Mouse (Mus musculus) stomach, postnatal 0 days (tissue): ENCODE results near the gene Cyb561d1. TPM values are rescaled to one million over a fixed set of nuclear protein-coding genes. Genes with fewer than 3 reads are reported as not detected.

Experiments used
- ATAC-seq: fragments of 200-750 bp; cut with Nextera tagmentation; 2 replicates; pipeline ENCODE4 v1.8.0; 2017; ENCODE audit not compliant: low FRiP score, low TSS enrichment
- DNase-seq: peaks from one replicate; pipeline ENCODE4 v3.0.0-alpha.2; 2016; ENCODE audit warnings: low spot score
- H3K27ac ChIP-seq: fragments of 300-500 bp; sonication (generic); replicated peaks from 2 replicates; pipeline ENCODE4 v1.5.1; 2014; ENCODE audit warnings: mild to moderate bottlenecking, control low read depth
- H3K27me3 ChIP-seq: fragments of 300-500 bp; sonication (generic); 2 replicates; pipeline ENCODE4 v1.6.1; 2014; ENCODE audit warnings: low read length; ENCODE audit not compliant: control insufficient read depth, insufficient read depth
- H3K36me3 ChIP-seq: fragments of 300-500 bp; sonication (generic); 2 replicates; pipeline ENCODE4 v1.6.1; 2014; ENCODE audit warnings: low read length, mixed read lengths; ENCODE audit not compliant: control insufficient read depth, insufficient read depth
- H3K4me1 ChIP-seq: fragments of 300-500 bp; sonication (generic); replicated peaks from 2 replicates; pipeline ENCODE4 v1.6.1; 2014; ENCODE audit warnings: antibody characterized with exemption; ENCODE audit not compliant: control insufficient read depth, insufficient read depth
- H3K4me2 ChIP-seq: fragments of 300-500 bp; sonication (generic); replicated peaks from 2 replicates; pipeline ENCODE4 v1.6.1; 2014; ENCODE audit warnings: low read depth, mild to moderate bottlenecking, control low read depth, moderate library complexity
- H3K4me3 ChIP-seq: fragments of 300-500 bp; sonication (generic); 2 replicates; pipeline ENCODE4 v1.5.1; 2014; ENCODE audit warnings: low read depth, low read length, control low read depth
- H3K9ac ChIP-seq: fragments of 300-500 bp; sonication (generic); 2 replicates; pipeline ENCODE4 v1.6.1; 2014; ENCODE audit warnings: mild to moderate bottlenecking, low read length, control low read depth, mixed read lengths
- H3K9me3 ChIP-seq: fragments of 300-500 bp; sonication (generic); 2 replicates; pipeline ENCODE4 v1.6.1; 2016; ENCODE audit warnings: low read length; ENCODE audit not compliant: control insufficient read depth
- CTCF ChIP-seq: IDR thresholded peaks from 2 replicates; pipeline ENCODE4 v1.5.1; 2016; ENCODE audit warnings: antibody characterized with exemption, low read depth, mild to moderate bottlenecking, moderate library complexity
- EP300 ChIP-seq: optimal IDR thresholded peaks from 2 replicates; pipeline ENCODE3; 2016; ENCODE audit warnings: antibody characterized with exemption
- WGBS: fragments of 180-500 bp; shearing (Covaris S2); extraction: QIAGEN DNeasy Blood & Tissue Kit; methylation state at CpG from one replicate; pipeline ENCODE4 v1.1.7; 2014; 5-methylcytosine and 5-hydroxymethylcytosine counted together
- polyA plus RNA-seq: library from polyadenylated mRNA; unstranded; fragments of >200 nt; fragmentation: Nextera tagmentation; extraction: Ambion mirVana; gene quantifications from 2 replicates; pipeline ENCODE4 v1.2.1, GENCODE M21; 2015

The Cyb561d1 gene
- polyA plus RNA-seq, 1 experiment from 2014 or later = 5.5 TPM

- H3K4me2 ChIP-seq = peak overlapping the region; percentile 14; the same call in 1 of the 2 replicates
- no peak overlapping the region for H3K4me3 ChIP-seq
- H3K4me1 ChIP-seq = peaks cover 5% of the 10 kb centered on the region; the same call in 1 of the 2 replicates
- no peak overlapping the region for H3K27ac ChIP-seq
- H3K9me3 ChIP-seq = no peaks in the 10 kb centered on the region
- DNase-seq = peak; percentile 24
- WGBS = 55% methylated on average over 15 of the region's 15 CpGs
- H3K27me3 ChIP-seq = no peaks in the 10 kb centered on the region
- ATAC-seq = no peak
- no peaks in the 10 kb centered on the region; the same call in 1 of the 2 replicates for H3K36me3 ChIP-seq
- no peak overlapping the region for H3K9ac ChIP-seq
- TF ChIP-seq CTCF (no peak), EP300 (no peak)
Observed at GRCm38 (mm10) chr3:108206731-108207375, 5.8 kb upstream of the Cyb561d1 start.

DNA sequence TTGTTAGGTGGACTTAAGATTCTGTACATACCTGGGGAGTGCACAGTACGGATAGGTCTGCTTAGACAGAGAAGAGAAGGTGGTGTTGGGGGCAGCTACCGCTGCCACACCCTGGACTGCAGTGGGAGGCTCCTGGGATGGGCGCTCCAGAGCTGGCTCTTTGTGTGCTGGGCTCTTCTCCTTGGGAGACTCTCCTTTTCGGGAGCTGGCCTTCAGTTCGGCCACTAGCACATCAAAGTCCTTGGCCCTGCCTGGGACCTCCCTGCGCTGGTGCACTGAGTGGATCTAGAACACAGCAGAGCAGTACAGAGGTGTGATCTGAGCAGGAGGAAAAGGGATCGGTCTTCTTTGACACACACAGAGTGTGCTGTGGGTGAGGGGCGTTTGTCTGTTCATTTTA is 4.6 kb upstream of the Cyb561d1 start:
- DNase-seq (no peak), ATAC-seq (no peak)
- Histone ChIP-seq H3K9ac (no peak overlapping the region), H3K9me3 (no peaks in the 10 kb centered on the region), H3K36me3 (no peaks in the 10 kb centered on the region; the same call in 1 of the 2 replicates), H3K27ac (no peak overlapping the region), H3K4me1 (peaks cover 8% of the 10 kb centered on the region; the same call in 1 of the 2 replicates), H3K4me2 (no peak overlapping the region), H3K4me3 (no peak overlapping the region), H3K27me3 (no peaks in the 10 kb centered on the region)
- TF ChIP-seq EP300 = no peak
- no peak for TF ChIP-seq CTCF
- WGBS = 90% methylated on average over 8 of the region's 8 CpGs

GRCm38 (mm10) chr3:108204470-108204869 is 3.5 kb upstream of the Cyb561d1 start:
- 82% methylated on average over 11 of the region's 11 CpGs for WGBS
- no peaks in the 10 kb centered on the region for H3K27me3 ChIP-seq
- no peak overlapping the region for H3K9ac ChIP-seq
- ATAC-seq (no peak), DNase-seq (peak; percentile 16)
- no peak for TF ChIP-seq CTCF
- no peaks in the 10 kb centered on the region; the same call in 1 of the 2 replicates for H3K36me3 ChIP-seq
- no peak overlapping the region for H3K4me2 ChIP-seq
- H3K4me3 ChIP-seq = no peak overlapping the region
- peaks cover 8% of the 10 kb centered on the region; the same call in 1 of the 2 replicates for H3K4me1 ChIP-seq
- no peaks in the 10 kb centered on the region for H3K9me3 ChIP-seq
- H3K27ac ChIP-seq = no peak overlapping the region

DNA sequence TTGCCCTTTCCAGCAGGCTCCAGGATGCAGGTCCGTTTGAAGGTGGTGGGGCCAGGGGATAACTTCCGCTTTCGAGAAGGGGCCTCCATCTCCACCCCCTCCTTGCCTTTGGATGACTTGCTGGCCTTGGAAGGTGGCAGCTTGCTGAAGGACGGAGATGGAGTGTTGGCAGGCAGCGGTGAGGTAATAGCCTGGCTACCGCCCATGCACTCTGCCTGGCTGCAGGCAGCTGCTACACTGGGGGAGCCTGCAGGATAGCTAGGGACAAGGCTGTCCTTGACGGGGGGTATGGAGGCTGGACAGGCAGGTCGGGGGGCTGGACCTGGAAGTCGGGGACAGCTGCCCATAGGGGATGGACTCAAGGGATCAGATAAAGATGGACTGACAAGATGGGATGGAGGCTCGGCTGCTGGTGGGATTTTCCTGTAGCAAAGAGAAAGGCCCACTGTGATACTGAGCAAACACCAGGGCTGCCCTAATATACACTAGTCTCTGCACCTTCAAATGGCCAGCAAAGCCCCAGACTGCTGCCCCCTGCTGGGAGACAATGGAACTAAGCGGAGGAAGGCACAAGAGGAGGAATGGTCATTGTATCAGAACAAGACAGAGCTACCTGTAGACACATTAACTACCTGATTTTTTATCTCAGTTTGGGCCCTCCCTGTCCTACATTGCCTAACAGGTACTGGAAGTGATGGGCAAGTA is 2.8 kb upstream of the Cyb561d1 start:
- Histone ChIP-seq H3K9ac (no peak overlapping the region), H3K27me3 (no peaks in the 10 kb centered on the region), H3K27ac (no peak overlapping the region), H3K4me2 (no peak overlapping the region), H3K36me3 (no peaks in the 10 kb centered on the region; the same call in 1 of the 2 replicates), H3K9me3 (no peaks in the 10 kb centered on the region), H3K4me1 (peaks cover 5% of the 10 kb centered on the region; the same call in 1 of the 2 replicates), H3K4me3 (no peak overlapping the region)
- DNase-seq (peak; percentile 87), ATAC-seq (no peak)
- no peak for TF ChIP-seq EP300
- TF ChIP-seq CTCF = peak; percentile 94
- 82% methylated on average over 11 of the region's 11 CpGs for WGBS

GRCm38 (mm10) chr3:108203212-108203611 is 2.2 kb upstream of the Cyb561d1 start:
- H3K36me3 ChIP-seq = no peaks in the 10 kb centered on the region; the same call in 1 of the 2 replicates
- no peak for ATAC-seq
- peak; percentile 14 for DNase-seq
- H3K4me2 ChIP-seq = no peak overlapping the region
- TF ChIP-seq EP300 = no peak
- no peak for TF ChIP-seq CTCF
- 90% methylated on average over 13 of the region's 13 CpGs for WGBS
- H3K27ac ChIP-seq = no peak overlapping the region
- H3K9ac ChIP-seq = no peak overlapping the region
- peaks cover 5% of the 10 kb centered on the region; the same call in 1 of the 2 replicates for H3K4me1 ChIP-seq
- H3K27me3 ChIP-seq = no peaks in the 10 kb centered on the region
- H3K9me3 ChIP-seq = no peaks in the 10 kb centered on the region
- no peak overlapping the region for H3K4me3 ChIP-seq

GRCm38 (mm10) chr3:108202506-108202905 is 1.5 kb upstream of the Cyb561d1 start:
- H3K27ac ChIP-seq = 0 out of 2 replicates have a peak overlapping the region, but pooled peaks have one; percentile 8
- no peaks in the 10 kb centered on the region for H3K27me3 ChIP-seq
- H3K4me3 ChIP-seq = no peak overlapping the region
- H3K9ac ChIP-seq = no peak overlapping the region
- ATAC-seq (no peak), DNase-seq (peak; percentile 40)
- H3K36me3 ChIP-seq = no peaks in the 10 kb centered on the region; the same call in 1 of the 2 replicates
- H3K4me2 ChIP-seq = no peak overlapping the region
- H3K4me1 ChIP-seq = peaks cover 5% of the 10 kb centered on the region; the same call in 1 of the 2 replicates
- TF ChIP-seq CTCF = no peak
- TF ChIP-seq EP300 = no peak
- H3K9me3 ChIP-seq = no peaks in the 10 kb centered on the region
